Mouse (Mus musculus) stomach, embryonic 16.5 days (tissue): ENCODE results near the gene D6Wsu163e. TPM values are rescaled to one million over a fixed set of nuclear protein-coding genes. Genes with fewer than 3 reads are reported as not detected.

Experiments used
- ATAC-seq: fragments of 200-750 bp; cut with Nextera tagmentation; 2 replicates; pipeline ENCODE4 v1.8.0; 2017; ENCODE audit warnings: moderate number of reproducible peaks, moderate TSS enrichment; ENCODE audit not compliant: insufficient read depth, low FRiP score
- H3K27ac ChIP-seq: fragments of 300-500 bp; sonication (generic); 2 replicates; pipeline ENCODE4 v1.5.1; 2014; ENCODE audit warnings: low read length
- H3K27me3 ChIP-seq: fragments of 300-500 bp; sonication (generic); 2 replicates; pipeline ENCODE4 v1.6.1; 2014; ENCODE audit warnings: low read length, control low read depth, mixed read lengths; ENCODE audit not compliant: control insufficient read depth, insufficient read depth
- H3K36me3 ChIP-seq: fragments of 300-500 bp; sonication (generic); 2 replicates; pipeline ENCODE4 v1.6.1; 2014; ENCODE audit warnings: low read length; ENCODE audit not compliant: control insufficient read depth, insufficient read depth
- H3K4me1 ChIP-seq: fragments of 300-500 bp; sonication (generic); 2 replicates; pipeline ENCODE4 v1.6.1; 2014; ENCODE audit warnings: low read length, control low read depth, mixed read lengths; ENCODE audit not compliant: control insufficient read depth, insufficient read depth
- H3K4me2 ChIP-seq: fragments of 300-500 bp; sonication (generic); 2 replicates; pipeline ENCODE4 v1.6.1; 2014; ENCODE audit warnings: low read depth, low read length, mixed read lengths
- H3K4me3 ChIP-seq: fragments of 300-500 bp; sonication (generic); replicated peaks from 2 replicates; pipeline ENCODE4 v1.5.1; 2014; ENCODE audit warnings: mild to moderate bottlenecking, low read length
- H3K9ac ChIP-seq: fragments of 300-500 bp; sonication (generic); 2 replicates; pipeline ENCODE4 v1.6.1; 2014; ENCODE audit warnings: low read length
- H3K9me3 ChIP-seq: fragments of 300-500 bp; sonication (generic); replicated peaks from 2 replicates; pipeline ENCODE4 v1.6.1; 2016; ENCODE audit warnings: low read length, control low read depth; ENCODE audit not compliant: control insufficient read depth
- WGBS: fragments of 180-500 bp; shearing (Covaris S2); extraction: QIAGEN DNeasy Blood & Tissue Kit; methylation state at CpG from one replicate; pipeline ENCODE4 v1.1.7; 2014; 5-methylcytosine and 5-hydroxymethylcytosine counted together
- polyA plus RNA-seq: library from polyadenylated mRNA; unstranded; fragments of >200 nt; fragmentation: Nextera tagmentation; extraction: Ambion mirVana; gene quantifications from 2 replicates; pipeline ENCODE4 v1.2.1, GENCODE M21; 2015

The D6Wsu163e gene
- 16.9 and 17.0 TPM in 2 replicates for polyA plus RNA-seq

DNA sequence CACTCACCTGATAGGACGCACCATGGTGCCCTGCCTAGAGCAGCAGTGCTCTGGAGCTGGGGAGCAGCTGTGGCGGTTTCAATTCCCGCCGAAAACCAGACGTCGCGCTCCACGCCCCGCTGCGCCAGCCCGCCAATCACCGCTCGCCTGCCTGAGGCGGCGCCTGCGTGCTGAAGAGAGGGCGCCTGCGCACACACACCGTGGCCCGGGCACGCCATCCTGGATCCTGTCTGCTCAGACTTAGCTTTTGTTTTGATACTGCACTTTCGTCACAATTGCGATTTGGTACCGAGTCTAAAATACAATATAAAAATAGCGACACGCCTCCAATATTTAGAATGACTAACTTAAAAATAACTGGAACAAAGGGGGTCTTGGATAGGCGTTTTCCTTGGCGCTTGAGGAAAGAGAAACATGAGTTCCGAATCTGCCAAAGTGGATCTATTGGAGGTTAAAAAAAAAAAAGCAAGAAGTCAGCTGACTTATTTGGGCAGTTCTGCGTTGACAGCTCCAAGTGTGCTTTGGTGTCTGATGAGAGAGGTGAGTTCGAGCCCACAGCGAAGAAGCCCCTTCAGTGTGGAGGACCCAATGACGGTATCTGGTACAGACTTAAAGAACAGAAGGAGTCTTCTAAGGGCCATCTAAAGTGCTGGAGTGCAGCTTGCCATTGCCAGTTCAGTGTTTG, at the start of gene D6Wsu163e, which contains the start of gene Rad51ap1:
Gene D6Wsu163e (plus strand): TSS at position 476 of the 685 bp plus-strand sequence.
Gene Rad51ap1 (minus strand): TSS at position 101 of the 685 bp plus-strand sequence.
- Histone ChIP-seq H3K9ac (peak within 1 kb of the TSS; percentile 85), H3K36me3 (no peaks in the 10 kb centered on the region; the same call in 1 of the 2 replicates), H3K27ac (peak within 1 kb of the TSS; percentile 25; the same call in 1 of the 2 replicates), H3K27me3 (no peaks in the 10 kb centered on the region), H3K4me1 (peaks cover 9% of the 10 kb centered on the region), H3K4me3 (peak within 1 kb of the TSS; percentile 80), H3K4me2 (peak within 1 kb of the TSS; percentile 97), H3K9me3 (no peaks in the 10 kb centered on the region)
- WGBS: under 1% methylated on average over 33 of the region's 33 CpGs
- ATAC-seq: peak; percentile 98

DNA sequence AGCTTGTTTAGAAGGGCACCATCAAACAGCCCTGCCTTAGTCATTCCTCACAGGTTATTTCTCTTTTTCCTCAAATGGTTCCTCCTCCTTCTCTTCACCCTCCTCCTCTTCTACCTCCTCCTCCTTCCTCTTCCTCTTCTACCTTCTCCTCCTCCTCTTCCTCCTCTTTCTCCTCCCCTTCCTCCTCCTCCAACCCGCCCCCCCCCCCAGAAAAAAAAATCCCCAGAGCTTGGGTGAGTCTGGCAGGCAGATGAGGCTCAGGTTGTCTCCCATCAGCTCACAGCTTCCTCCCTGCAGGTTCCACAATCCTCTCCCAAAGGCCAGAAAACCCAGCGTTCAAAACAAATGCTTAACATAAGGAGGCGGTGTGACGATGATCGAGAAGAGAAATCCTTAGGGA, 32.4 kb upstream of the D6Wsu163e start:
- H3K27ac ChIP-seq: no peak overlapping the region
- H3K9ac ChIP-seq: no peak overlapping the region
- no peaks in the 10 kb centered on the region for H3K27me3 ChIP-seq
- no peaks in the 10 kb centered on the region for H3K36me3 ChIP-seq
- no peak for ATAC-seq
- H3K4me2 ChIP-seq: no peak overlapping the region
- no peaks in the 10 kb centered on the region for H3K9me3 ChIP-seq
- H3K4me1 ChIP-seq: no peaks in the 10 kb centered on the region
- no peak overlapping the region for H3K4me3 ChIP-seq
- WGBS: 75% methylated on average over 4 of the region's 5 CpGs

DNA sequence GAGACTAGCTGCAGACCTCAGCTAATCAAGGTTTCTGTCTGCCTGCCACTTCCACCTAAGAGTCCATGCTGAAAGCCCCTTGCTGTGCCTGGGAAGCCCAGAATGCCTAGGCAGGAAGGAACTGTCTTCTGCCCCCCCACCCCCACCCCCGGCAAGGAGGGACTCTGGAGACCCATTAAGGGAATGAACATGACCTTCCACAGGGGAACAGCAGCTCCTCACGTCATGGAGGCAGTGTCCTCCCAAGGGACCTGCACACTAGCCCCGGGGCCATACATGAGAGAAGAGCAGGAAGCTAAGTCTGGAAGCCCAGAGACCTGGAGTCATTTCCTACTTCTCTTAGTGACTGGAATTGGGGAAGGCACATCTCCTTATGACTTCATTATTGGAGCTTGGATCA, 31.9 kb upstream of the D6Wsu163e start:
- H3K4me3 ChIP-seq: no peak overlapping the region
- no peaks in the 10 kb centered on the region for H3K9me3 ChIP-seq
- H3K4me1 ChIP-seq: no peaks in the 10 kb centered on the region
- H3K4me2 ChIP-seq: no peak overlapping the region
- 69% methylated on average over 3 of the region's 3 CpGs for WGBS
- no peaks in the 10 kb centered on the region for H3K36me3 ChIP-seq
- no peak for ATAC-seq
- H3K9ac ChIP-seq: no peak overlapping the region
- no peak overlapping the region for H3K27ac ChIP-seq
- H3K27me3 ChIP-seq: no peaks in the 10 kb centered on the region

DNA sequence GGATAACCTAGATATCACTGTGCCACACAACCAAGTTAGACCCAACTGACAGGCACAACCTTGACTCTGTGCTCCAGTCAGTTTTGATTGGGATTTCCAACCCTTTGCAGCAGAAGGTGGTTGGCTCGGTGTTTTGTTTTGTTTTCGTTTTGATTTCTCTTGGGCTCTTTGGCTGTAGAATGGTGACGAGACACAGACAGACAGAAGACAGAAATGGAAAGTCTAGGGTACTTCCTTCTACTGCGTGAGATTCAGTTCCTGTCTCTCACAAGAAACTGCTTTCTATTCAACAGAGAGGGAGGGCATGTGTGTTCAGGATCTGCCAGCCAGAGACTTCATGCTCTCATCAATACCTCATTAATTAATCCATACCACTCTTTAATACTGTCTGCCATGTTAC, 29.0 kb upstream of the D6Wsu163e start:
- H3K27me3 ChIP-seq: no peaks in the 10 kb centered on the region
- H3K36me3 ChIP-seq: no peaks in the 10 kb centered on the region
- 65% methylated on average over 4 of the region's 4 CpGs for WGBS
- ATAC-seq: no peak
- H3K4me2 ChIP-seq: no peak overlapping the region
- no peak overlapping the region for H3K9ac ChIP-seq
- H3K4me1 ChIP-seq: no peaks in the 10 kb centered on the region
- no peaks in the 10 kb centered on the region for H3K9me3 ChIP-seq
- no peak overlapping the region for H3K4me3 ChIP-seq
- no peak overlapping the region for H3K27ac ChIP-seq

DNA sequence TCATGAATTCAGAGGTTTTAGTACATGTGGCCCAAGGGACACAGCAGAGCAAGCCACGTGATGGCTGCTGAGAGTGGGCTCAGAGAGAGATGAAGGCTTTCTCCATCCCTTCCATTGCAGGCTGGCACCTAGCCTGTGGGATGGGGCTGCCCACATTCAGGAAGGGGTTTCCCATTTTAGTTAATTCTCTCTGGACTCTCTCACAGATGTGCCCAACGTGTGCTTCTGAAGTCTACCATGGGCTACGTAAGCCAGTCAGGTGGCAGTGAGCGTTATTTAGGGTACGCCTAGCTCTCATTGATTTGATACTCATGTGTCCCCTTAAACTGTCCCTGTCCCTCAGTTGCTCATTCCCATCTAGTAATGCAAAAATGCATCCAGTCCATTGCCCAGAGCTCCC, 24.8 kb upstream of the D6Wsu163e start:
- no peaks in the 10 kb centered on the region for H3K9me3 ChIP-seq
- ATAC-seq: no peak
- 80% methylated on average over 5 of the region's 5 CpGs for WGBS
- no peak overlapping the region for H3K4me2 ChIP-seq
- no peaks in the 10 kb centered on the region for H3K27me3 ChIP-seq
- H3K4me3 ChIP-seq: no peak overlapping the region
- no peak overlapping the region for H3K27ac ChIP-seq
- H3K36me3 ChIP-seq: no peaks in the 10 kb centered on the region
- no peaks in the 10 kb centered on the region for H3K4me1 ChIP-seq
- H3K9ac ChIP-seq: no peak overlapping the region

DNA sequence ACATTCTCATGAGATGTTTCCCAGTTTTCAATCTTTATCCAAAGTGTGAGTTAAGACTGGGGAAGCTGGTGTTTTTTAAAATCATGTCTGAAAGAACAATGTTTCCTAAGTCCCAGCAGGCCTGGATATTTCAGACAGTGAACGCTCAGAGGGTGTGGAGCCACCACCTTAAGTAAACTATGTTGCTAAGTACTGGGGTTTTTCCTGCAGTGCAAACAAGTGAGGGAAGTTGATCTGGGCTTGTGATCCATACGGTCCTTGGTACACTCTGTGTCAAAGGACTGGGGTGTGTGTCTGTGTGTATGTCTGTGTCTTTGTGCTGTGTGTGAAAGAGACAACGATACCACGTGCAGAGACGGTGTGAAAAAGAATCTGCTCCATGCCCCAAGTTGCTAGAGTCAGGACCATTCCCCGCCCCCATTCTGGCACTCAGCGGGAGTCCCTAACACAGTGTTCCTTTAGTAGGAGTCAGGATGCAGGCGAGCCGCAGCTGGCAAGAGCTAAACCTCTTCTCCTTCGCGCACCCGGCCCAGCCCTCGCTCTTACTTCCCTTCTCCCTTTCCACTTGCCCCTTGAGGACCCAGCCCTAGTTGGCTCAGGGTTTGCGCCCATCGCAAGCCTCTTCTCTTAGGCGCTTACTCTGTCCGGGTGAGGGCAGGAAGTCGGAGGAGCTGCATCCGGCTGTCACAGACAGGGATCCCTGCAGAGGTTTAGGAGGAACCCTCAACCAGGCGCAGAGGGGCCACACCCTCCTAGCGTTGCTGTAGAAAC, 18.5 kb upstream of the D6Wsu163e start, which contains the start of gene Dyrk4:
Gene Dyrk4 (minus strand): TSS at position 729 of the 771 bp plus-strand sequence.
- Histone ChIP-seq H3K9me3 (no peaks in the 10 kb centered on the region), H3K4me3 (peak within 1 kb of the TSS; percentile 29), H3K36me3 (peaks cover 16% of the 10 kb centered on the region; the same call in 1 of the 2 replicates), H3K27me3 (no peaks in the 10 kb centered on the region), H3K27ac (peak within 1 kb of the TSS; percentile 91), H3K4me2 (peak within 1 kb of the TSS; percentile 54), H3K9ac (peak within 1 kb of the TSS; percentile 67), H3K4me1 (peaks cover 8% of the 10 kb centered on the region; the same call in 1 of the 2 replicates)
- ATAC-seq: peak; percentile 96
- 7% methylated on average over 21 of the region's 21 CpGs for WGBS

DNA sequence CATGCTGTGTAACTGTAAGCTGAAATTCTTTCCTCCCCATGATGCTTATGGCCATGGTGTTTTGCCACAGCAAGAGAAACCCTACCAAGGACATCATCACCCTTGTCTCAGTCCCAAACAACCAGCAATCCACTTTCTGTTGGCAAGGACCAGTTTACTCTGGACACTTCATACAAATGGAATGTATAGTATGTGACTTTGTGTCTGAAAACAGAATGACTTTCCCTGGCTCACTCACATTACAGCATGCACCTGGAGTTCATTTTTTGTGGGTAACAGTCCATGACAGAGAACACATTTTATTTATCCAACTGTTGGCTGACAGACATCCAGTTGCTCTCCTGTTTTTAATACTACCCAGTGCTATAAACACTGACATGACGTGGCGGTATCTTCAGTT, 6.9 kb upstream of the D6Wsu163e start:
- no peak for ATAC-seq
- Histone ChIP-seq H3K9me3 (no peaks in the 10 kb centered on the region), H3K36me3 (peaks cover 21% of the 10 kb centered on the region; the same call in 1 of the 2 replicates), H3K4me2 (no peak overlapping the region), H3K27me3 (no peaks in the 10 kb centered on the region), H3K9ac (no peak overlapping the region), H3K4me3 (no peak overlapping the region), H3K4me1 (no peaks in the 10 kb centered on the region), H3K27ac (no peak overlapping the region)
- WGBS: 93% methylated on average over 2 of the region's 2 CpGs

DNA sequence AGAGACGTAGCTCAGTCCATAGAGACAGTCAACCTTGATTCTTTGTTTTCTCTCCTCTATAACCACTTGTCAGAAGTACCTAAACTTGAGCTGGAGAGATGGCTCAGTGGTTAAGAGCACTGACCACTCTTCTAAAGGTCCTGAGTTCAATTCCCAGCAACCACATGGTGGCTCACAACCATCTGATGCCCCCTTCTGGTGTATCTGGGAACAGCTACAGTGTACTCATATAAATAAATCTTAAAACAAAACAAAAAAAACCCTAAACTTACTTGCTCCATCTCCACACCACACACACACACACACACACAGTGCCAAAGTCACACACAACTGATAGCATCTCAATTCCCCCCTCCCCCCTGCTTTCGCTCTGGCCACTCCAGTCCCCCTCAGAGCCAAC, 1.7 kb upstream of the D6Wsu163e start:
- Histone ChIP-seq H3K4me3 (peak overlapping the region; percentile 80), H3K36me3 (peaks cover 10% of the 10 kb centered on the region; the same call in 1 of the 2 replicates), H3K9me3 (no peaks in the 10 kb centered on the region), H3K4me1 (peaks cover 9% of the 10 kb centered on the region), H3K27ac (no peak overlapping the region), H3K4me2 (peak overlapping the region; percentile 97), H3K9ac (peak overlapping the region; percentile 40), H3K27me3 (no peaks in the 10 kb centered on the region)
- 69% methylated on average over 2 of the region's 2 CpGs for WGBS
- ATAC-seq: no peak
